Mouse (Mus musculus) cerebellum, adult 2 months (tissue): Measurements from ENCODE around the gene Amn1. TPM values are rescaled to one million over a fixed set of nuclear protein-coding genes. Genes with fewer than 3 reads are reported as not detected.
"Not testable (repeated sequence)": the region's sequence is repeated elsewhere in the genome, so short reads cannot be mapped to it uniquely, and the experiment has no call there.

Source experiments
- DNase-seq, 2 experiments: peaks; one replicate each; pipeline ENCODE4 v3.0.0; 2021
- H3K27ac ChIP-seq: fragments of 200-500 bp; 2 replicates; pipeline ENCODE4 v1.5.1; 2012; ENCODE audit warnings: low read length, control low read depth, inconsistent platforms; ENCODE audit not compliant: insufficient read depth
- H3K27me3 ChIP-seq: fragments of 200-500 bp; 2 replicates; pipeline ENCODE4 v1.6.1; 2012; ENCODE audit warnings: inconsistent platforms, mild to moderate bottlenecking, low read length, moderate library complexity; ENCODE audit not compliant: control insufficient read depth, insufficient read depth
- H3K4me1 ChIP-seq: fragments of 200-500 bp; 2 replicates; pipeline ENCODE4 v1.6.1; 2011; ENCODE audit warnings: low read length; ENCODE audit not compliant: control insufficient read depth, insufficient read depth
- H3K4me3 ChIP-seq: fragments of 200-500 bp; replicated peaks from 2 replicates; pipeline ENCODE3; 2011; ENCODE audit warnings: mild to moderate bottlenecking, low read depth, low read length, control low read depth; ENCODE audit not compliant: insufficient read depth
- CTCF ChIP-seq: fragments of 200-500 bp; IDR thresholded peaks from 2 replicates; pipeline ENCODE4 v1.5.1; 2011; ENCODE audit warnings: low read depth, mild to moderate bottlenecking, control low read depth, low read length, moderate library complexity, borderline replicate concordance; ENCODE audit not compliant: insufficient read depth
- POLR2A ChIP-seq: fragments of 200-500 bp; IDR thresholded peaks from 2 replicates; pipeline ENCODE4 v1.6.1; 2011; ENCODE audit warnings: low read length, control low read depth, borderline replicate concordance; ENCODE audit not compliant: insufficient read depth
- WGBS: fragments of 180-500 bp; shearing (Covaris S2); methylation state at CpG from one replicate; pipeline ENCODE4 v1.1.7; 2018; 5-methylcytosine and 5-hydroxymethylcytosine counted together
- polyA plus RNA-seq: library from polyadenylated mRNA; depleted of rRNA; stranded (reverse); fragments of >200 nt; gene quantifications from 2 replicates; pipeline ENCODE4 v1.2.3, GENCODE M21; 2012

Amn1 gene
- polyA plus RNA-seq, 1 experiment, result 19.0 TPM

GRCm38 (mm10) chr6:149134391-149135150 is 53.9 kb downstream of the Amn1 start:
- H3K27me3 ChIP-seq, result no peaks in the 10 kb centered on the region
- no peak overlapping the region for H3K4me3 ChIP-seq
- H3K27ac ChIP-seq, result no peak overlapping the region
- TF ChIP-seq CTCF, result no peak
- no peak for DNase-seq
- no peaks in the 10 kb centered on the region for H3K4me1 ChIP-seq
- 44% methylated on average over 5 of the region's 5 CpGs for WGBS

DNA sequence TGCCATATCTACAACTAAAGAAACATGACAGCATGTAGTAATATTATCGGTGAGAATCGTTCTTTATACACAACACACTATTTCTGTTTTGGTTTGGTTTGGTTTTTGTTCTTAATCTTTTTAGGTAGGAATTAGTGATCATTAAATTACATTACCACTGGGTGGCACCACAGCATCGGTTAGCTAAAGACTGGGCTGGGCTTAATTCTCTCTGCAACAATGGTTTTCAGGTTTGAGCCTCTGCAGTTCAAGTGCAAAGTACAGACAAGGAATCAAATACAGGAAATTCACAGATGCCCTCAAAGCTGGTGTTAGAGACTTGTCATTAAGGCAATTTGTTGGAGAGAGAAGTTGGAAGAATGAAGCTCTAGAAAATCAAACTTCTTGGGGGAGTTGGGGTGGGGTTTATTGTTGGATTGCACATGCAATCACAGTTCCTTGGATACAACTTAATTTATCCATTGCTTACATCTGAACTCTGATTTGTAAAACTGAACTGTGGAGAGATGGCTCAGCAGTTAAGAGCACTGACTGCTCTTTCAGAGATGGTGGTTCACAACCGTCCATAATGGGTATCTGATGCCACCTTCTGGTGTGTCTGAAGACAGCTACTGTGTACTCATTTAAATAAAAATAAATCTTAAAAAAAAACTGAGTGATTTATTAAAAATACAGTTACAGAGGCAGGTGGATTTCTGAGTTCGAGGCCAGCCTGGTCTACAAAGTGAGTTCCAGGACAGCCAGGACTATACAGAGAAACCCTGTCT is 56.0 kb downstream of the Amn1 start:
- Histone ChIP-seq H3K4me3 (no peak overlapping the region), H3K4me1 (no peaks in the 10 kb centered on the region), H3K27ac (no peak overlapping the region), H3K27me3 (no peaks in the 10 kb centered on the region)
- DNase-seq, result peak; percentile 17 to 29
- TF ChIP-seq POLR2A, result no peak
- TF ChIP-seq CTCF, result peak; percentile 66; the same call in 1 of the 2 replicates
- 34% methylated on average over 5 of the region's 5 CpGs for WGBS

- Histone ChIP-seq H3K27ac (no peak overlapping the region), H3K4me1 (no peaks in the 10 kb centered on the region), H3K27me3 (no peaks in the 10 kb centered on the region), H3K4me3 (no peak overlapping the region)
- 16% methylated on average over 3 of the region's 3 CpGs for WGBS
- DNase-seq, result no peak
- TF ChIP-seq CTCF, result no peak
- TF ChIP-seq POLR2A, result no peak
Observed at GRCm38 (mm10) chr6:149131111-149131510, 57.4 kb downstream of the Amn1 start.

GRCm38 (mm10) chr6:149129870-149130269 is 58.6 kb downstream of the Amn1 start, which contains the start of gene Gm10203:
Gene Gm10203, plus strand, starts transcription at chr6:149130170.
- H3K27ac ChIP-seq, H3K4me1 ChIP-seq, H3K27me3 ChIP-seq, DNase-seq, H3K4me3 ChIP-seq: not testable (repeated sequence)
- 85% methylated on average over 8 of the region's 8 CpGs for WGBS

DNA sequence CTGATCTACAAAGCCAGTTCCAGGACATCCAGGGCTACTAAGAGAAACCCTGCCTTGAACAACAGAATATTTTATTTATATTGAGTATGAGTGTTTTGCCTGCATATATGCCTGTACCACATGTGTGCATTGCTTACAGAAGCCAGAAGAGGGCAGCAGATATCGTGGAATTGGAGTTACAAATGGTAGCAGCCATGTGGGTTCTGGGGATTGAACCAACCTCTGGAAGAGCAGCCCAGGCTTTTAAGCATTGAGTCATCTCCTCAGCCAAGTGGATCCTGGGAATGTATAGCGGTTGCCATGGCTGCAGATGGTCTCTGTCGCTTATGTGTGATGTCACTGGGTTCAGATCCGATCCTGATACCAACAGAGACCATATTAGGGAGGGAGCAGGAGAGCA is 61.8 kb downstream of the Amn1 start:
- 57% methylated on average over 4 of the region's 4 CpGs for WGBS
- H3K27ac ChIP-seq, result no peak overlapping the region
- peak; percentile 9 to 23 for DNase-seq
- no peak for TF ChIP-seq POLR2A
- TF ChIP-seq CTCF, result no peak
- no peaks in the 10 kb centered on the region for H3K27me3 ChIP-seq
- no peak overlapping the region for H3K4me3 ChIP-seq
- no peaks in the 10 kb centered on the region for H3K4me1 ChIP-seq

GRCm38 (mm10) chr6:149123042-149123441 is 65.5 kb downstream of the Amn1 start:
- 86% methylated on average over 3 of the region's 3 CpGs for WGBS
- 0 out of 2 replicates have a peak, but pooled peaks cover 2% of the 10 kb centered on the region for H3K4me1 ChIP-seq
- no peak for DNase-seq

DNA sequence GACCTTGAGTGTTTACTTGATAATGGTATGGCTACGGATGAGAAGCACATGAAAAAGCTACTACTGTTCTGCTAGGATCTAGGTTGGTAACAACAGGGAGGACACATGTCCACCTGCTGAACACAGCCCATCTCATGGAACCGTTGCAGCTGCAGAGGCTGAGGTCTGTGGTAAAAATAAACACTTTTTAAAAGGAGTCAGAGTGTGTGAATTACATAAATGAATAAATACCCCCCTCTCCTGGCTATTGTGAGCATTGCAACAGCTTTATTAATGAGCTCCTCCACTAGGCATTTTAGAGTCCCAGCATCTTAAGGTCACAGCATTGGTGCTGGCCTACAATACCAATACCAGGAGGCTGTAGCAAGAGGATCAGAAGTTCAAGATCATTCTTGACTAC is 68.7 kb downstream of the Amn1 start:
- WGBS, result 45% methylated on average over 2 of the region's 2 CpGs
- peak; percentile 57; the same call in 1 of the 2 replicates for TF ChIP-seq CTCF
- no peak for TF ChIP-seq POLR2A
- no peak overlapping the region for H3K4me3 ChIP-seq
- DNase-seq, result peak; percentile 23 to 63
- H3K27ac ChIP-seq, result no peak overlapping the region
- no peaks in the 10 kb centered on the region for H3K27me3 ChIP-seq
- 0 out of 2 replicates have a peak, but pooled peaks cover 2% of the 10 kb centered on the region for H3K4me1 ChIP-seq

More at GRCm38 (mm10) chr6:149123042-149123441, 65.5 kb downstream of the Amn1 start:
- H3K4me3 ChIP-seq, result no peak overlapping the region
- no peak overlapping the region for H3K27ac ChIP-seq
- H3K27me3 ChIP-seq, result no peaks in the 10 kb centered on the region
- TF ChIP-seq CTCF (no peak), POLR2A (no peak)

GRCm38 (mm10) chr6:149118935-149119334 is 69.6 kb downstream of the Amn1 start:
- TF ChIP-seq POLR2A (no peak), CTCF (no peak)
- 97% methylated on average over 2 of the region's 2 CpGs for WGBS
- H3K27ac ChIP-seq, result no peak overlapping the region
- no peaks in the 10 kb centered on the region for H3K27me3 ChIP-seq
- H3K4me3 ChIP-seq, result no peak overlapping the region
- H3K4me1 ChIP-seq, result 0 out of 2 replicates have a peak, but pooled peaks cover 2% of the 10 kb centered on the region
- no peak for DNase-seq
